Mouse (Mus musculus) cerebellum, adult 11-12 months (tissue): ENCODE results near the gene Iqce.

ENCODE experiments used
- DNase-seq: peaks from one replicate; pipeline ENCODE4 v3.0.0; 2022

Iqce gene

DNA sequence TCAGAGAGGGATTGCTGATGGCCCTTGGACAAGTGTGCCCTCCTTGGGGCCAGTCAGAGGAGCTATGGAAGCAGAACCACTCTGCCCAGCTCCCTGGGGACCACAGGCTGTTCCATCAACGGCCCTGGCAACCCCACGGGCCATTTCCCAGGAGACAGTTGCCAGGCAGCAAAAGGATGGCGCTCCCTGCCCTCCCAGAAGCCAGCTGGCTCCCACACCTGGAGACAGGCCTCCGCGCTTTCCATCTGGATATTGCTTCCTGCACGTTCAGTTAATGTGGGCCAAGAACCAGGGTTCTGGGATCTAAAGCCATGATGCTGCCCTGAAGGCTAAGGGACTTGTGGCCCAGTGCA is 65.1 kb downstream of the Iqce start:
- DNase-seq = no peak

DNA sequence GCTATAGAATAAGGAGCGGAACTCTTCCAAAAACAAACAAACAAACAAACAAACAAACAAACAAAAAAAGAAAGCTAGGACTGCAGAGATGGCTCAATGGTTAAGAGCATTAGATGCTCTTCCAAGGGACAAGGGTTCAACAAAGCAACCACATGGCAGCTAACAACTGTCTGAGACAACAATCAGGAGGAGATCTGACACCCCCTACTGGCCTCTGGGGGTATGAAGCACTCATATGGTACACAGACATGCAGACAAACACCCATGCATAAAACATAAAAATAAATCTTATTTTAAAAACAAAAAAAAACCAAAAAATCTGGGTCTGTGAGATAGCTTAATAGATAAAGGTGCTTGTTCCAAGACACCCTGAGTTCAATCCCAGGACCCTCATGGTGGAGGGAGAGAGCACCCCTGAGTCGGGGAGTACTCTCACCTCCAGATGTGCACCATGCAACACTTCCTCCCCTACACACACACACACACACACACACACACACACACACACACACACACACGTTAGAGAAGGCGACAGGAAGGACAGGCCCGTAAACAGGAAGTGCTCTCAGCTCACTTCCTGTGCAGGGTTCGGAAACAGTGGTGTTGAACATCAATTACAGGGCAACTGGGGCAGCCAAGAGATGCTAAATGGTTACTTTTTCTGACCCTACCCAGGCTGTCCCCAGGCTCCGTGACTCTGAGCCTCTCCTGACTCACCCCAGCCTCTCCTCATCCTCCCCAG is 65.7 kb downstream of the Iqce start:
- DNase-seq = no peak

DNA sequence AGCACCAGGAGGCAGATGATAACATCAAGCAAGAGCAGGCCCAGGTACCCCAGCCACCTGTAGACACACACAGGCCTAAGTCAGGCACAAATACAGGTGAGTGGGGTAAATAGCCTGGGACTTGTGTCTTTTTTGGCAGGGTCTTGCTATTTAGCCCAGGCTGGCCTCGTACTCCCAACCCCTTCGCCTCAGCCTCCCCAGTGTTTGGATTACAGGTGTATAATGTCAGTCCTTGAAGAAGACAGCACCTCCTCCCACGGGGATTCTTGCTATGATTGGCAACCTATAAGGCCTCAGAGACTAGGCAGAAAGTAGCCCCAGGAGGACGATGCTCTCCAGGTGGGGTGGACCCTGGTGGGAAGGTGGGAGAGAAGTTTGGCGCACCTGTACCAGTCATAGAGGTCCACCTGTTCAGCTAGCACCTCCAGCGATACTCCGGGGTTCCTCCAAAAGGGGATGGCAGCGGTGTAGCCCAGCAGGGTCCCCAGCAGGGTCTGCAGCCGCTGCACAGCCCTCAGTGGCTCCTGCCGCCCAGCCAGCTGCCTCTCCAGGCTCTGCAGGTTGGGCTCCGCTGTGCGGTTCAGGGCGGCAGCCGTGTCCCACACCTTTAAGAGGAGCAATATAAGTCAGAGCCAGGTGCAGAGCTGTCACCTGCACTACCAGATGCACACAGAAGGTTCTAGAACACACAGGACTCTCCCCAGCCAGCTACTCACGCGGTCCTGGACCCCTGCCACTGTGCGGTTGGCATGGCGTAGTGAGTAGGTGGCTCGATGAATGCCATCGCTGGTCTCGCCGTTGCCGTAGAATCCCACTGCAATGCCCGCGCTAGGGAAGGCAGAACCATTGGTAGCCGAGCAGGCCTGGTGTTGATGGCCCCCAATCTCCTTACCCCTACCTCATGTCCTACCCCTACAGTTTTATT is 67.1 kb downstream of the Iqce start:
- DNase-seq = no peak

DNA sequence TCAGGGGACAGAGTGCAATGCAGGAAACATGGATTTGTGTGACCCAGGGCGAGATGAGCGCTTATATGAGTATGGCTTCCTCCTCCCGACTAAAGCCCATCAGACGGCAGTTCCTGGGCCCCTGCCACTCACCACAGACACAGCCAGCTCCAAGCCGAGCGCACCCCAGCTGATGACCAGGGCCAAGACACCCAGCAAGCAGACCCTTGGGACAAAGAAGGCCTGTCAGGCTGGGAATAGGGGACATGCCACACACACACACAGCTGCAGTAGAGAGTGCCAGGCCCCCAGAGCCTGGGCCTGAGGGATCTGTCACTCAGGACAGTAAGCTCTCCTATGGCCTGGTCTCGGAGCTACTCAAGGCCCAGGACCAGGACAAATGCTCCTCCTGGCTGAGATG is 68.7 kb downstream of the Iqce start:
- no peak for DNase-seq

DNA sequence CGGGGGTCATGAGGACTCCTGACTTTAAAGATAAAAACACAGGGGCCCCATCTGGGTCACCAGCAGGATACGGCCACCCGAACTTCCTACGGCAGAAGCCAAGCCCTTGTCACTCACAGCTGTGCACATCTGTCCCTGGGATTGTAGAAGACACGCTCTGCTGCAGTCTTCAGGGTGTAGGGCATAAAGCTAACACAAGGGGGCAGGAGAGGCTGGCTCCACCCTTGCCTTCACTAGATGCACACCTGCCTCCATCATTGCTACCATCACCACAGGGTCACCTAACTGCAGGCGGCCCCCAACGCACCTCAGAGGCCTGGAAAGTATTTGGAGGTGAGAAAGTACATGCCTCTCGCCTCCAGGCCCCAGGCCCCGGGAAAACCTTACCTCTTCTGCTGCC is 73.2 kb downstream of the Iqce start:
- no peak for DNase-seq

DNA sequence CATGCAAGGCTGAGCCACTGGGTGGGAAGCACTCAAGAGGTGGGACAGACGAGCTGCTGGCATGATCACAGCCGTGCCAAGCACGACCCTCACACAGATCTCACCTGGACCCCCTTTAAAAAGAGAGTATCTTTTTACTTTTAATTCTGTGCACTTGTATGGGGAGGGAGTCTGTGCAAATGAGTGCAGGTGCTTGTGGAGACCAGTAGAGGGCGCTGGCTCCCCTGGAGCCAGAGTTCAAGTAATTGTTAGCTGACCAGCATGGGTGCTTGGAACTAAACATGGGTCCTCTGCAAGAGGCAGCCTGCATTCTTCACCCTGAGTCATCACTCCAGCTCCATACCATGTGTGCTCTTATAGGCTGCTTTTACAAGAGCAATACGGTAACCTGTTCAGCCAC is 74.6 kb downstream of the Iqce start:
- DNase-seq = no peak

DNA sequence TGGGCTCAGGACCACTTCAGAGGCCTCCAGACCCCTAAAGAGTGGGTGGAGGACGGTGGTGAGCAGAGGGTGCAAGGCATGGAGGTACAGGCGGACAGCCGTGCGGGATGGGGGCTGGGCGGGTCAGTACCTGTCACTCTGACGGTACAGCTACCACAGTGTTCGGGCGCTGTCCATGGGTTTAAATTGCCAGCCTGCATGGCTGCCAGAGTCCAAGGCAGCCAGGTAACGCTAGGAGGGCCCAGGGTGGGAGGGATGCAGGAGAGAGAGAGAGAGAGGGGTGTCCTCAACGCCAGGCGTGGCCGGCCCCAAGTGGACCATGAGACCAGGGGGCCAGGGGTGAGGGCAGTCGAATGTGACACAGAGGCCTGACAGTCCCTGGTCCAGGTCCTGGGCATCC is 77.2 kb downstream of the Iqce start:
- no peak for DNase-seq

DNA sequence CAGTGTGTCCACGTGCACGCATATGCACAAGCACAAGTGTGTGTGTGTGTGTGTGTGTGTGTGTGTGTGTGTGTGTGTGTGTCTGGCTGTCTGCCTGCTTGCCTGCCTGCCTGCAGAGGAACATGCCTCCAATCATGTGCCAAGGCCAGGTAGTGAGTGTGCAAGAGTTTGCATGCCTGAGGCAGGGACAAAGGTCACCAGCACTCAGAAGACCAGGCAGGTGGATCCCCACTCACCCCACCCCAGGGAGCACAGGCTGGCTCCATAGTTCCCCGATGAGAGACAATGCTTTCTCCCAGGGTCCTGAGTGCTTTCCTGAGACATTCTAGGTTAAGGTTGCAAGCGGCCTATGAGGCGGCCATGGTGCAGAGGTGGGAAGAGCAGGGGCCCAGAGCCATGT is 77.9 kb downstream of the Iqce start:
- DNase-seq = no peak

DNA sequence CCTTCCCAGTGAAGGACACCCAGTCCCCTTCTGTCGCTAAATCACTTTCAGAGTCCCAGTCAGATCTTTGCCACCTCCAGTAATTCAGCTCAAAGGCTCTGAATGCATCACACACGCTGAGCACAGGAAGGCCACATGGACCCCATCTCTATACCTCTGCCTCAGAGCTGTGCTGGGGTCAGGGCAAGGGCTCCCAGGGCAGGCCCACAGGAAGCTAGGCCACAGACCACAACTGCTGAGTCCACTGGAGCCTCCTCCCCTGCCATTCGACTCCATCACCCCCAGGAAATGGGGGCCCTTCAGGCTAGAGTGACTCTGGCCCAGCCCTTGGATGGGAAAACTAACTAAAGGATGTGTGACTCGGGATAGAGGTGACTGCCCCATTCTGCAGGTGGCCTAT is 78.4 kb downstream of the Iqce start:
- DNase-seq = no peak

DNA sequence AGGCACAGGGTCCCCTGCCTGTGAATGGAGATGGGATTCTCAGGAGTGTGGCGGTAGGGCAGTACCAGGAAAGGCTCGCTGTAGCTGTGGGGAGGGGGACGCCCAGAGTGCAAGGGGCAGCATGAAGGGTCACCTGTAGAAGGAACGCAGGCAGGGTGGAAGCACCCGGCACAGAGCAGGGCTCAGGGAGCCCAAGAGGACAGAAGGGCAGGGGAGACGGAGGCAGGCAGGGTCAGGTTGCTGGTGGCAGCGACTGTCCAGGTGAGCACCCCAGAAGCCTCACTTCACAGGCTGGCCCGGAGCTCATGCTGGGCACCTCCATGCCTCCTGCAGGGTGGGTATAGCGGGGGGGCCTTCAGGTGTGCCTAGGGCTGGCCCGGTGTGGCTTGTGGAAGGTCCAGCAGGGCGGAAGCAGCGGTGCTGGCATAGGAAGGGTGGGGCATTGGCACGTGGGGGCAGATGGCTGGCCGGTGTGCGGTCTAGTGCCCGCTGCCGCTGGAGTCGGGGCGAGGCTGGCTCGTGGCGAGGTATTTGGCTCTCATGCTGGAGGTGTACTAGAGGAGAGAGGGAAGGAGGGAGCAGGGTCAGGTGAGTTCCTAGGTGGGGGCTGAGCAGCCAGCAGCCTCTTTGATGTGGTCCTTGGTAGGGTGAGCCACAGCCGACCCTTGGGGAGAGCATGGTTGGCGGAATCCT is 79.1 kb downstream of the Iqce start:
- no peak for DNase-seq

DNA sequence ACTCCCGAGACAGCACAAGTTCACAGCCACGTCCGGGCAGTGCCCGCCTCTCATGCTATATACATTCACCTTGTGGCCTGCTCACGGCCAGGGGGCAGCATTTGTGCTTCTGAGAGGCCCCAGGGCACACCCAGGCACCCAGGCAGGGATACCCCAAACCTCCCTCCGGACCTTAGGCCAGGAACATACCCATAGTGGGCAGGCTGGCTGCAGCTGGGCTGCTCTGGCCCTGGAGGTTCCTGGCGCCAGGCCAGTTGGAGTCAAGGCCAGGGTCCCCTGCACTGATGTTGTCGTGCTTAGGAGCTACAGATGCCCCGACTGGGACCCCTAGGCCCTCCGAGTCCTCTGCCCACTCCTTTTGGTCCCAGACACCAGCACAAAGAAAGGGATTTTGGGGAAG is 80.7 kb downstream of the Iqce start:
- no peak for DNase-seq

DNA sequence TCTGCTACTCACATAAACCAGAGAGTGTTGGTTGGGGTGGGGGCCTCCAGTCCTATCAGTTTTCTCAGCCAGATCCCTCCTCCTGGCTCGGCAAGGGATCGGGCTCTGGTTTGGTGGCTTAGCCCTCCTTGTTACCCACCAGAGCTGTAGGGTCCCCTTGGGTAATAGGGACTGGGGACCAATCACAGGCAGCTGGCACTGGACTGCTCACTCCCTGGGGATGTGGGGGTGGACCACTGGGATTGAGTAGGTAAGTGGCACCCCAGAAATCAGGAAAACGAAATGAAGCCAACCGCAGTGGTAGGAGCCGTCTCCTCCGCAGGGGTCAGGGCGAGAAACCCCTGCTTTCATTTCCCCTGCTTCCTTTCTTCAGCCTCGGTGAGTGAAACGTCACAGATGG is 81.1 kb downstream of the Iqce start:
- DNase-seq = no peak

DNA sequence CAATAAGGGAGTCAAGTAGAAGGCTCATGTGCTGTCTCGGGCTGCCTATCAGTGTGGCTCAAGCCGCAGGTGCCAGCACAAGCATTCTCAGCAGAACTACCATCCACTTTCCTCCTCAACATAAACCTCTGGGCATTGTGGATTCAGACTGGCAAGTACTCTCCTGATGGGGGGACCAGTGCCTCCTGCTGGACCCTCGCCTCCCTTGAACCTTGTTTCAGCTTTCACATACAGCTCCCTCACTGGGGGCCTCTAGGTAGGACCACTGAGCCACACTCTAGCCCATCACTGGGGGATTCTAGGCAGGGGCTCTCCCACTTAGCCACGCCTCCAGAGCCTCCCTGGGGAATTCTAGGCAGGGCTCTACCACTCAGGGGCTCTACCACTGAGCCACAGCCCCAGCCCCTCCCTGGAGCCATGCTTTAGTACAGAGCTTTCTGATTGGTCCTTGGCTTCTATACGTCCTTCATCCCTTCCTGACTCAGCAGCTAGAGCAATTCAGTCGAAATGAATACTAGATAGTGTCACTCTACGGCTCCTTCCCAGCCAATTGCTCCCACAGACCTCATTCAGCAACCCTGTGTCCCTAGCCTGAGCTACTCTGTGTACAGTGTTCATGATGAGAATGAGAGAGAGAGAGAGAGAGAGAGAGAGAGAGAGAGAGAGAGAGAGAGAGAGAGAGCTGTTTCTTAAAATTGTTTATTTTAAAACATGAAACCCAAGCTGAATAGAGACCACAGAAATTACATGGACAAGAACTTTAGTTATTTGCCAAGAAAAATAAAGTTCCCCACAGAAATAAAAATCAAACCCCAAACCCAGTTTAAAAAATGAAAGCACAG is 82.1 kb downstream of the Iqce start:
- no peak for DNase-seq

DNA sequence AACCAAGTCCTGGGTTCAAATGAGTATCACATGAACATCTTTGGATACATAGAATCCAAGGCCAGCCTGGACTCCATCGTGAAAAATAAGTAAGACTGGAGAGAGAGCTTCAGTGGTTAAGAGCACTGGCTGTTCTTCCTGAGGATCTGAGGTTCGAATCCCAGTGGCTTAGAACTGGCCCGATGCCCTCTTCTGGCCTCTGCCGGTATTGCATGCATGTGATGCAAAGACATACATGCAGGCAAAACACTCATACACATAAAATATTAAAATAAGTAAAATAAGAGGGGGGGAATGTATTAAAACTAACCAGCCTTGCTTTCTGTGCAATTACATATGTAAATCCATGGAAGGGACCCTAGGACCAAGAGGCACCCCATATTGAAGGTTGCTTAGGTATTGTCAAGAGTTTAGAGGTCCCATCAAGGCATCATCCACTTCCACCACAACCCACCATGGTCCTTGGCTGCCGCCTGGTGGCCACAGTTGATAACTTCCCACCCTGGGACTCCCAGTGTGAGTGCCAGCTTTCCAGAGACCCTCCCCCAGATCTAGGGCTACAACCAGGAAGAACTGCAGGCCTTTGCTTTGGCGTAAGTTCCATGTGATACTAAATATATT is 82.9 kb downstream of the Iqce start:
- DNase-seq = no peak

DNA sequence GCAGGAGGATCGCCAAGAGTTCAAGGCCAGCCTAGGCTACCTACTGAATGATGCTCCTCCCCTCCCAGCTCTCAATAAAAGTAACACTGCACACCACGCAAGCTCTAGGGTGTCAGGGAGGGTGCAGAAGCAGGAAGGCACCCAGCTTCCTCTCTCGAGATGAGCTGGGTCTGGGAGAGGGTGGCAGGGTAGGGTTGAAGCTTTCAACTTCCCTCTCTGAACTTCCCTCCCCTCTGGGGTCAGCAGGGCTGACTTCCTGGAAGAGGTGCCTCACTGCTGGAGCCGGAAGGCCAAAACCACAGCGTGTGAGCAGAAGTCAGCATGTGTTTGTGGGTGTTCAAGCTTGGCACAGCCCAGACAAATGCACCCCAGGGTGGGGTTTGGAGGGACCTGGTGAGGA is 84.5 kb downstream of the Iqce start:
- DNase-seq = no peak

DNA sequence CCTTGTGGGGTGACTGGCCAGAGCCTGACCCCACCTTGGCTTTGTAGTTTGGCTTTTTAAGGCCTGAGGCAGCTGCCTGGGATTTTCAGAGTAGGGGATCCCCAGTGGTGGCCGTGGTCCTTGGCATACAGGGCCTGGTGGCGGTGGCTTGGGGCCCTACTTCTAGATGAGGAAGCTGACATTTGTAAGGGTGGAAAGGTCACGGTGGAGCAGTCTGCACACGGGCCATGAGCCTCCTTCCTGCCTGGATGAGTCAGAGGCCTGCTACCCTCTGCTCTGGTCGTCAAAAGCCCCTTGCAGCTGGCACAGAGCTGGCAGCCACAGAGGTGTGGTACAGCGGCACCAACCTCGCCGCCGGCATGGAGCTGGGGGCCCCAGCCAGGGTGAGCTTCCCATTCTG is 85.5 kb downstream of the Iqce start:
- no peak for DNase-seq

DNA sequence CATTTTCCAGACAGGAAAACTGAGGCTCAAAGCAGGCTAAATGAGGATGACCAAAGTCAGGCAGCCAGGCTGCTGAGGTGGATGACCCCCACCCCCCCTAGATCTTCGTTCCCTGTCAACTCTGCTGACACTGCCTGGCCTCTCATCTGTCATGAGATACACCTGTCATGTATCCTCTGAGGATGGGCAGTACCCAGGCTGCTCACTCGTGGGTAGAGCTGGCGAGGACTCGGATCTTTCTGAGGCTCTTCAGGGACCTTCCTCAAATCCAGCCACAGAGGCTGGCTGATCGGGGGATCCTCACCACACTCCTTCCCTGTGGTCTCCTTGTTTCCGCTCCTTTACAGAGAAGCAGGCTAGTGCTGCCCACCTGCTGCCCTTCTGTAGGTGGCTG is 86.1 kb downstream of the Iqce start:
- DNase-seq = no peak

DNA sequence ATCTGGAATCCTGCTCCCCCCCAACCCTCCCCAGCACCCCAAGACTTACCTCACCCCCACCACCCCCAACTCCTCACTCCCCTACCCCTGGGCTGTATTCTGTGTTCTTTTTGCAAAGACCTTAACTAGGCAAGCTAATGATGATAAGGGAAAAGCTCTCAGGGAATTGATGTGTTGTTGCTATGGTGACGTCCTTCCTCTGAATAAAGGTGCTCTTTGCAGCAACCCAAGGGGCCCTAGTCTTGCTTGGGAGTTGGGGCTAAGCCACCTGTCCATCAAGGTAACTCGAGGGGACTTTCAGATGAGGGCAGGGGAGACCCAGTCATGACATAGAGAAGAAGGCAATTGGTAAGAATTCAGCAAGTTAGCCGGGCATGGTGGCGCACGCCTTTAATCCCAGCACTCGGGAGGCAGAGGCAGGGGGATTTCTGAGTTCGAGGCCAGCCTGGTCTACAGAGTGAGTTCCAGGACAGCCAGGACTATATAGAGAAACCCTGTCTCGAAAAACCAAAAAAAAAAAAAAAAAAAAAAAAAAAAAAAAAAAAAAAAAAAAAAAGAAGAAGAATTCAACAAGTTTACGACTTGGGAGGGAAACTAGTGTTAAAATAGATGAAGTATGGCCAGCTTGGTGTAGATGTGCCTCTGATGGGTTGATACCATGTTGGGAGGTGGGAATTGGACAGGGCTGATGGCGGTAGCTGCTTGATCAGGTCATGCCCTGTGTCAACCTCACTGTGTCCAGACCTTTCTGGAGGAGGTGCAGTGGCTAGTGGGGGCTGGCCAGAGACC is 86.7 kb downstream of the Iqce start:
- no peak for DNase-seq

DNA sequence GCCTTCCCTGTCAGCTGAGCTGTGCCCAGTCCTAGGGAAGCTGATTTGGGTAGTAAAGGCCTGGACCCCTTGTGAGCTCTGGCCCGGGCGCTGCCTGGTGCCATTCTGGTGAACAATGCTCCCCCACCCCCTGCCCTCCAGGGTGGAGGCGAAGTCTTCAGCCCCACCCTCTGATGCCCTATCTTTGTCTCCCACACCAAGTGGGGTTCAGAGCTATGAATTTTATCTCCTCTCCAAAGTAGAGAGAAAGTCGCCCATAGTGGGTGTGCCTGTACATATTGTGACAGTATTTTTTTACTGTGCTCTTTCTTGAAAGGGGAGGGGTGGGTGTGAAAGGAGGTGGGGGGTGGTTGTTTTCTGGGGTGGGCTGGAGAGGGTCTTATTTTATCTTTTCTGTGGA is 87.3 kb downstream of the Iqce start:
- no peak for DNase-seq

DNA sequence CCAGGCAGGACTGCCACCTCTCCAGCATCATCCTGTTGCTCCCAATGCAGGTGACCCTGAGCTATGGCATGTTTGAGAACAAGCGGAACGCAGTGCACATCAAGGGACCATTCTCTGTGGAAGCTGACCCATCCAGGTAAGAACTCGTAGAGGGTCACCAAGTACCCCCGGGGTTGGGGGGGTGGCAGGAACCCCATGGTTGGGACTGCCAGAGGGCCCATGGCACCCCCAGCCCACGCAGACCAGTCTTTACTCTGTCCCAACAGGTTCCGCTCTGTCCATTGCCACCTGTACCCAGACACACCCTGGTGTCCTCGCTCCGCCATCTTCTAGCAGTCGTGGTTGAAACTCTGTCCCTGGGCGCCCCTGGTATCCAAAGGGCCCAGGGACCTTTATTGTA is 88.0 kb downstream of the Iqce start:
- no peak for DNase-seq

DNA sequence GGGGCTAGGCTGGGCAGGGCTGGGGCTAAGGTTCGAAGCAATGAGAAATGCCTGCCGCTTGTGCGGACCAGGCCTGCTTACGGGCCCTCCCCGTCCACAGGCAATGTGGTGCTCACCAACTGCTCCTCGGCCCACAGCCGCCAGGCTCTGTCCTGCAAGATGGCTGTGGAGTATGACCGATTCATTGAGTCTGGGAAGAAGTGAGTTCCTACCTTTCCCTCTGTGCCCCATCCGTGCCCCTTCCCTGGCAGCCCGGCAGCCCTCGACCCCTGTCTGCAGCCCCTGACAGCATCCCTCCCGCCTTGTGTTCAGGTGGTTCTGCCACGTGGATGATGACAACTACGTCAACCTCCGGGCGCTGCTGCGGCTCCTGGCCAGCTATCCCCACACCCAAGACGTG is 90.0 kb downstream of the Iqce start:
- DNase-seq = no peak
